Mouse (Mus musculus) heart, postnatal 14 days (tissue): ENCODE measurements around the gene Adgrg6. TPM values are rescaled to one million over a fixed set of nuclear protein-coding genes. Genes with fewer than 3 reads are reported as not detected.

ENCODE experiments used
- DNase-seq, 2 experiments: peaks; one replicate each; pipeline ENCODE4 v3.0.0; 2021 to 2022
- intact Hi-C: fragments of 180-260 bp; cut with DNase I; formaldehyde crosslinking; loops from one replicate; pipeline ENCODE4 v1.15.1; 2025
- long read RNA-seq, 2 experiments: library from polyadenylated mRNA; stranded (forward); transcript quantifications; one replicate each; pipeline ENCODE4 v2.0.0; 2021
- total RNA-seq, 2 experiments: library from RNA; stranded (reverse); gene quantifications; 2 replicates each; pipeline ENCODE4 v1.2.3; 2021

Adgrg6 gene
- total RNA-seq: 1 to 10 TPM; 2.7 to 3.5 TPM
- long read RNA-seq, experiment 1, full-length matches to known transcripts: 1 of 1 reads
- long read RNA-seq, experiment 1, partial matches to known transcripts: 0 of 1 reads
- long read RNA-seq, experiment 1, other reads (novel, unspliced or antisense): 0 of 1 reads
- long read RNA-seq, experiment 2, partial matches to known transcripts: 0 of 2 reads
- long read RNA-seq, experiment 2, other reads (novel, unspliced or antisense): 2 of 2 reads

GRCm38 (mm10) chr10:14544941-14545717 lies at the start of gene Adgrg6:
TSS of gene Adgrg6 (minus strand) at chr10:14545659.
- peak; percentile 53 to 56 for DNase-seq
- intact Hi-C loops: no loop called here

- intact Hi-C loops: no loop called here
- DNase-seq: no peak
Observed at GRCm38 (mm10) chr10:14592215-14592614, 46.8 kb upstream of the Adgrg6 start.

DNA sequence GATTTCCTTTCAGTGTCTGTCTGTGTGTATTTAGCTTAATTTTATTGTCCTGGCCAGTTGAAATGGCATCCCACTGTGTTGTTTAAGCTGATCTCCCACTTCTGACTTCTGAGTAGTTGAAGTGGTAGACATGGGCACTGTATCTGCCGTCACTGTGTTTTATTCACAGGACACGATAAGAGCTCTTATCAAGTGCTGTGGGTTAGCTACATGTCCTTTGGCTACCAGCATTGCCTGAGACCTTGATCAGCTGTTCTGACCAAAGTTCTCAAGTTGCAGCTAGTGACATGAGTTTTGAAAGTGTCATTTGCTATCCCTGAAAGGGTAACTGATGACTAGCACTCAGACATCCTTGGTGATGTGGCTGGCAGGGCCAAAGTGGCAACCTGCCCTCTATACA lies 45.4 kb upstream of the Adgrg6 start:
- intact Hi-C loops: no loop called here
- DNase-seq: no peak

DNA sequence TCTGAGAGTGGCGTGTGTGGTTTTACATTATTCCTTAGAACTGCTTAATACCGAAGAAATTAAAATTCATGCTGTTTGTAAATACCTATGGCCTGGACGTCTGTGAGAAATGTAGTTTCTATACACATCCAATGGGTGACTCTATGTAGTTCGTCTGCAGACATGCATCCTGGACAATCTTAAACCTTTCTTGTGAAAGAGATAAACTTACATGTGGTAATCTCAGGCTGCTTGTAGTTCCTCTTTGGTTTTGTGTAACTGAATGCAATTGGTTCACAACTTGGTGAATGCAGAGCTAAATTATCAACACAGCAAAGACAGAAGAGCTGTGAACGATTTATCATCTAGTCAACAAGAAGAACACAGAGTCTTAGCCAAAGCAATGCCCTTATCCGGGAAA lies 44.2 kb upstream of the Adgrg6 start:
- intact Hi-C loops: no loop called here
- DNase-seq: no peak

- no peak for DNase-seq
- intact Hi-C loops: no loop called here
Observed at GRCm38 (mm10) chr10:14583496-14583895, 38.0 kb upstream of the Adgrg6 start.

- no peak for DNase-seq
- intact Hi-C loops: no loop called here
Observed at GRCm38 (mm10) chr10:14574255-14574654, 28.8 kb upstream of the Adgrg6 start.

- no peak for DNase-seq
- intact Hi-C loops: no loop called here
Observed at GRCm38 (mm10) chr10:14571143-14571542, 25.7 kb upstream of the Adgrg6 start.

- intact Hi-C loops: no loop called here
- no peak for DNase-seq
Observed at GRCm38 (mm10) chr10:14570616-14571015, 25.2 kb upstream of the Adgrg6 start.

DNA sequence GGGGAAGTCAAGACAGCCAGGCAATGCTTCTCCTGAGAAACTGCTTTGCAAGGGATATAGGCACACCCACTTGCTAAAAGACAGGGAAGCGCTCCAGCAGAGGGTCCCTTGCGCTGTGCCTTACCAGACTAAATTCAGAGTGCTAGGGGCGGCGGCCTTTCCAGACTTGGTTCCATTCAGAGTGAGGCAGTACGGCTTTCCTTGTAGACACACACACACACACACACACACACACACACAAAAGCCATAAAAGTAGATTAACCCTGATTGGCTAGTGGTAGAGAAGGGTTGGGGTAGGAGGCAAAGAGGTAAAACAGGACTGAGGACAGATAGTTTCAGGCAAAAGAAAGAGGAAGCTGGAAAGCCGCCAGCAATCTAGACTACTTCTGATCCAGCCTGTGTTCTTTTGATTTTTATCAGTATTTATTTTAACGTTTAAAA lies 672 bp upstream of the Adgrg6 start:
- intact Hi-C loops: no loop called here
- no peak for DNase-seq

- DNase-seq: no peak
- intact Hi-C loops: no loop called here
Observed at GRCm38 (mm10) chr10:14544608-14544940, 885 bp downstream of the Adgrg6 start.

DNA sequence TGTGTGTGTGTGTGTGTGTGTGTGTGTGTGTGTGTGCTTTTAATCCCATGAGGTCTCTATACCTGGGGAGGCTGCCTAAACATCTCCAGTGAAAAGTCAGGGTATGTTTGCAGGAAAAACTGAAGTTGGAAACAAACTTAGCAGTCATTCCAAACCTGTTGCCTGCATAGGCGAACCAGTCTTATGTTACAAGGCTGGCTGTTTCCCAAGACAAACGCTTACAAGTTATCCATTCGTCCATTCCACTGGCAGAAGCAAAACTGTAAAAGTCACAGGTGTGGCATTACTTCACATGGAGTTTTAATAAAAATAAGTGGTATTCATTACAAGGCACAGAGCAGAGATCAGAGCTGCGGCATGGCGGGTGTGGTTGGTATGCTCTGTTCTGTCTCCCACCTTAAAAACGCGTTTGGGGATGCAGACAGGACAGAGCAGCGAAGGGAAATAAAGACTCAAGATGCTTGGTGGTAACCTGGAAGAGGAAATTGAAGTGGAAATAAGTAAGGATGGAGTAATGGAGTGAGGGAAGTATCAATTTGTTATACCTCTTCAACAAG lies 1.9 kb downstream of the Adgrg6 start:
- intact Hi-C loops: no loop called here
- no peak for DNase-seq

DNA sequence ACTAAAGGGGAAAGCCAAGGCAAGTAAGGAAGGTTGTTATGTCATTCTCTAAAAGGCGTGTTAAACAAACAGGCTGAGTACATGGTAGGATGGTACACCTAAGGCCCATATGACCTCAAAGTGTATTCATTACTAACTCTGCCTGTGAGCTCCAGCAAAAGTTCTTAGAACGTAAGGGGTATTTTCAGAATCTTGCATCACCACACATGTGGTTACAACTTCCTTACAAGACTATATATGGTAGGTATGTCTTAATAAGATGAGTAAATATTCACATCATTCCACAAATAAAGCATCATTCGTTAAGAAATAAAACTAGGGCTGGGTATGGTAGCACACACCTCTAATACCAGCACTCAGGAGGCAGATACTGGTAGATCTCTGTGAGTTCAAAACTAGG lies 8.4 kb downstream of the Adgrg6 start:
- intact Hi-C loops: no loop called here
- DNase-seq: no peak

GRCm38 (mm10) chr10:14531090-14531489 lies 14.4 kb downstream of the Adgrg6 start:
- intact Hi-C loops: no loop called here
- no peak for DNase-seq

- intact Hi-C loops: no loop called here
- no peak for DNase-seq
Observed at GRCm38 (mm10) chr10:14530670-14531069, 14.8 kb downstream of the Adgrg6 start.

GRCm38 (mm10) chr10:14527765-14528164 lies 17.7 kb downstream of the Adgrg6 start:
- intact Hi-C loops: no loop called here
- DNase-seq: no peak

GRCm38 (mm10) chr10:14522729-14523128 lies 22.7 kb downstream of the Adgrg6 start:
- no peak for DNase-seq
- intact Hi-C loops: no loop called here

DNA sequence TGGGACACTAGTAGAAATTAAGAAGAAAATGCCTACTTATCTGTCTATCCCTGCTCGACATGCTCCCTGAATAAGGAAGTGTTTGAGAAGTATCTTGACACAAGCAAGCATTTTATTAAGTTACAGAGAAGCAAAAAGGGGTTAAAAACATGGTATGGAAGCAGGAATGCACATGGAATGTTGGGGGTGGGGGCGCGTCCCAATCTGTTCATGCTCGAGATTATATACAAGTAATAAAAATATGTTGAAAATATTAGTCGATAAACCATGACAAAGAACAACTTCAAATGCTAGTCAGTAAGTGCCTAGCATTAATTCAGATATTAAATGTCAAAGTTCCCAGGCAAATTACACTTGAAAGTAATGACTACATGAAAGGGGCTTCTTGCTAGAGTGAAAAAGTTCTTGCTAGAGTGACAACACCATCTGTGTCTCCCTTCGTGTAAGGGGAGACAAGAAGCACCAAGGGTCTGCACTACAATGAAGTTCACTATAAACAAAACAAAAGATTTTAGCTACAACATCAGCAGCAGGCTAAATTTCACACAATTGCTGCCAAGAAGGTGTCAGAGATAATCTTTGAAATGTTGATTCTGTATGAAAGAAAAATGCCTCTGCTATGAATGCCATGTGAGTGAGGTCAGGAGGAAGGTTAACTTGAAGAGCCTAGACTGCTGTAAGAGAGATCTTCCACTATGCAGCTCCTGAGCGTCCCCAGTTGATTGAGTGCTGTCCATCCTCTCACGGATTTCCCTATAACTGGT lies 24.4 kb downstream of the Adgrg6 start:
- intact Hi-C loops: no loop called here
- DNase-seq: no peak

DNA sequence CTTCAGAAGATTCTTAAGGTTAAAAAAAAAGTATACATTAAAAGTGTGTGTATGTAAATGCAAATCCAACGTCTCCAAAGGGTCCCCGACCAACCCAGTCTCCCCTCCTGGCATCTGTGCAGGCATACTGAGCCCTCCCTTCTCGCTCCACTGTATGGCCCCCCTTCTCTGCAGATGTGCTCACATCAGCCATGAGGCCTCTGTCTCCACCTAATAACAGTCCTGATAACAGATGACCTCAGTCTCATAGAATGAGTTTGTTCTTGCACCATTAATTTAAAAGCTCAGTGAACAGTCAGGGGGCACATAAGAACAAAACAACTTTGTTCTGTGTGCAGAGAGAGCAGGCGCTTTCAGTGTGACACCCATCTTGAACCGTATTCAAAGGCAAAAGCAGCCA lies 27.6 kb downstream of the Adgrg6 start:
- DNase-seq: no peak
- intact Hi-C loops: no loop called here

DNA sequence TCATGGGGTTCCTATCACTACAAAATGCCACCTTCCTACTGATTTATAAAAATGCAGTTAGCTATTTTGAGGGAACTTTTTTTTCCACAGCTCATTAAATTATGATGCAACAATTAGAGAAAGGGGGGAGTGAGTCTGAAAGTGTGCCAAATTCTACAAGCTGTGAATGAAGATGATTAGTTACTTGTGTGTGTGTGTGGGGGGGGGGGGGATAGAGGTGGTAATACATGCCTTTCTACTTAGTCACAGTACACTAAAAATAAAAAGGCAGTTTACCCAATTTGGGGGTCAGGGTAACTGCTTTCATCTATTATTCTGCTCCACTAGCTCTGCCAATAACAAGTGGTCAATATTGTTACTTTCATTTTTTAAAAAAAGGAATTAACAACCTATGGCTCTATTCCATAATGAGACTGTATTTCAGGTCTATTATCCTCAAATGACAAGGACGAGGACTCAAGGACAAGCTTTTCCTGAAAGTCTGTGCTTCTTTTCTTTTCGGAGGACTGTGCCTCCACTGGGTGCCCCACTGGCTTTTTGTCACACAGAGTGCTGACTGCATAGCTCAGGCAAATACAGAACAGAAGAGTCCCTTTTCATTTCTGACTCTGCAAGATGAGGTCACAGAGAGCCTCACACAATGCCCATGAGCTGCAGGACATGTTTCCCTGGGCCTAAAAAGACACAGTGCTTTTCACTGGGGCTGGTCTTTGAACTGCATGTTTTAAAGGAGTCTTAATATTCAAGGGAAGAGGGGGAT lies 33.4 kb downstream of the Adgrg6 start:
- intact Hi-C loops: no loop called here
- no peak for DNase-seq

GRCm38 (mm10) chr10:14511157-14511556 lies 34.3 kb downstream of the Adgrg6 start:
- no peak for DNase-seq
- intact Hi-C loops: no loop called here

GRCm38 (mm10) chr10:14495658-14496057 lies 49.8 kb downstream of the Adgrg6 start:
- intact Hi-C loops: no loop called here

More at GRCm38 (mm10) chr10:14495658-14496057, 49.8 kb downstream of the Adgrg6 start:
- no peak for DNase-seq
